Mouse (Mus musculus): ENCODE data around the gene B3gat2. TPM values are rescaled to one million over a fixed set of nuclear protein-coding genes. Genes with fewer than 3 reads are reported as not detected.

B3gat2 gene
- polyA plus RNA-seq, 1 experiment from 2014 or later = 5.6 TPM

DNA sequence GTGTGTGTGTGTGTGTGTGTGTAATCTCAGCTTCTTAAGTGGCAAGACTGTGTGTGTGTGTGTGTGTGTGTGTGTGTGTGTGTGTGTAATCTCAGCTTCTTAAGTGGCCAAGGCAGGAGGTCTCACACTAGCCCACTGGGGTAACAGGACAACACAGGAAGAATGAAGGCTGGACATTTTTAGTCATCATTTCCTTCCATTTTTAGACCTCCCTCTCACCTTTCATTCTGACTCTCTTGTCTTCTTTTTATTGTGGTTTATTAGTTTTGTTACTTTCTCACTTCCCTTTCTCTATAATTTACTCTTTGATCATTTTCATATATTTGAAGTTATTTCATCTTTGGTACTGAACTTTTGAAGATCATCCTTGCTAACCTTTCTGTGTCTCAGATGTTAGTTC, 79.4 kb downstream of the B3gat2 start:
- H3K27ac ChIP-seq = no peak overlapping the region
- no peak overlapping the region for H3K9ac ChIP-seq
- H3K9me3 ChIP-seq = no peaks in the 10 kb centered on the region
- H3K36me3 ChIP-seq = peaks cover 17% of the 10 kb centered on the region; the same call in 1 of the 2 replicates
- H3K4me2 ChIP-seq (replicated peaks) = no peak overlapping the region
- H3K27me3 ChIP-seq (replicated peaks) = no peaks in the 10 kb centered on the region
- no peaks in the 10 kb centered on the region for H3K4me1 ChIP-seq
- ATAC-seq (ENCODE audit: low FRiP score, low read depth) = no peak
- H3K4me3 ChIP-seq = no peak overlapping the region

- H3K4me1 ChIP-seq = no peaks in the 10 kb centered on the region
- H3K36me3 ChIP-seq = peaks cover 23% of the 10 kb centered on the region
- no peak for ATAC-seq (ENCODE audit: low FRiP score, low read depth)
- WGBS = 70% methylated on average over 3 of the region's 3 CpGs
- H3K9me3 ChIP-seq = no peaks in the 10 kb centered on the region
- H3K4me2 ChIP-seq (replicated peaks) = no peak overlapping the region
- H3K27ac ChIP-seq = no peak overlapping the region
- H3K9ac ChIP-seq = no peak overlapping the region
- no peak overlapping the region for H3K4me3 ChIP-seq
- no peaks in the 10 kb centered on the region for H3K27me3 ChIP-seq (replicated peaks)
Measured at GRCm38 (mm10) chr1:23842629-23843028, 81.1 kb downstream of the B3gat2 start.

GRCm38 (mm10) chr1:23843790-23844189, 82.2 kb downstream of the B3gat2 start:
- Histone ChIP-seq H3K36me3 (peaks cover 31% of the 10 kb centered on the region), H3K4me3 (no peak overlapping the region), H3K27me3 (replicated peaks) (no peaks in the 10 kb centered on the region), H3K27ac (no peak overlapping the region), H3K4me1 (no peaks in the 10 kb centered on the region), H3K9me3 (no peaks in the 10 kb centered on the region), H3K9ac (no peak overlapping the region), H3K4me2 (replicated peaks) (no peak overlapping the region)
- 92% methylated on average over 7 of the region's 7 CpGs for WGBS
- ATAC-seq (ENCODE audit: low FRiP score, low read depth) = no peak

- H3K27me3 ChIP-seq (replicated peaks) = no peaks in the 10 kb centered on the region
- H3K27ac ChIP-seq = no peak overlapping the region
- no peak for ATAC-seq (ENCODE audit: low FRiP score, low read depth)
- 95% methylated on average over 10 of the region's 10 CpGs for WGBS
- H3K36me3 ChIP-seq = peaks cover 35% of the 10 kb centered on the region
- H3K9ac ChIP-seq = no peak overlapping the region
- H3K9me3 ChIP-seq = no peaks in the 10 kb centered on the region
- no peak overlapping the region for H3K4me3 ChIP-seq
- no peak overlapping the region for H3K4me2 ChIP-seq (replicated peaks)
- no peaks in the 10 kb centered on the region for H3K4me1 ChIP-seq
Measured at GRCm38 (mm10) chr1:23845007-23845406, 83.5 kb downstream of the B3gat2 start.

DNA sequence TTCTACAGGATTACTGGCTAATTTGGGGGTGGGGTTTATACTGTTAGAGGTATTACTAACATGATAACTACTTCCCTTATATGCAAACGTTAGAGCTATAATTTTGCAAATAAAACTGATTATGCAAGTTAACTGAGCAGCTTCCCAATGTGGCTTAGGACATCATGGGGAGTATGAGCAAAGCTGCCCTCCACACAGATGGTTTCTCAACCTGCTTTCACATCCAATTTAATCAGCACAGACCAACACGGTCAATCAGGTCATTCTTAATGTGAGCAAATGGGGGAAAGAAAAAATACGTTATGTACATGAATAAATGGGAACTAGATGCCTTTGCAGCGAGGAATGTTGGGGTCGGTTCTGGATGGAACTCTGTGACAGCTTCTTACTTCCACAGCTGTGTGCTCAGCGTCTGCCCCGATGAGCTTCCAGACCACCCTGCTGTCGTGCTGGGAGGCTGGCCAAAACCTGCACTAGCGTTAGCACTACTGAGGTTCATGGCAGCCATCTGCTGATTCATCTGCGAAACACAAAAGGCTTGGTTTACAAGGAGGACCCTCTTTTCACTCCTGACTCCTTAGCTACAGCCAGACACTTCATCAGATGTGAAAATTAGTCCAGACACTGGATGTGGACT, 84.6 kb downstream of the B3gat2 start:
- 75% methylated on average over 10 of the region's 10 CpGs for WGBS

DNA sequence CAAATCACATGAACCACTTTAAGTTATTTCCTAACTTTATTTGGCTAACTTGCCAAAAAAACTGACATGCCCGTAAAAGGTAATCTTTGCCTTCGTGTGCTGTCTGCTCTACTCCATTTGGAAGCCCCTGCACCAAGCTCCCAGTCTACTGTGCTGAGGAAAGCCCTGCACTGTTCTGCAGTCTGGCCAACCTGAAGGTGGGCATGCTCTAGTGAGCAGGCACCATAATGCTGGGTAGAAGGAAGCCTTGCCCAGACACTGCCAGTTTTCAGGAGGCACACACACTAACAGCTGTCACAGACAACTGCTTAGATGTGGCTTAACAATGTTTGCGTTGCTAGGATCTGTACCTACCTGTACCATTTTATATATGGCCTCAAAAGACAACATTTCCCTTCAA, 94.1 kb downstream of the B3gat2 start:
- Histone ChIP-seq H3K4me3 (no peak overlapping the region), H3K9me3 (no peaks in the 10 kb centered on the region), H3K4me2 (replicated peaks) (no peak overlapping the region), H3K9ac (no peak overlapping the region), H3K36me3 (peaks cover 15% of the 10 kb centered on the region), H3K27me3 (replicated peaks) (no peaks in the 10 kb centered on the region), H3K27ac (no peak overlapping the region), H3K4me1 (no peaks in the 10 kb centered on the region)
- 93% methylated on average over 3 of the region's 3 CpGs for WGBS
- ATAC-seq (ENCODE audit: low FRiP score, low read depth) = no peak

More for the DNA sequence above, 84.6 kb downstream of the B3gat2 start:
- no peak for ATAC-seq (ENCODE audit: low FRiP score, low read depth)
- Histone ChIP-seq H3K4me3 (no peak overlapping the region), H3K27ac (no peak overlapping the region), H3K9me3 (no peaks in the 10 kb centered on the region), H3K9ac (no peak overlapping the region), H3K4me2 (replicated peaks) (no peak overlapping the region), H3K4me1 (no peaks in the 10 kb centered on the region), H3K36me3 (peaks cover 35% of the 10 kb centered on the region), H3K27me3 (replicated peaks) (no peaks in the 10 kb centered on the region)

GRCm38 (mm10) chr1:23860944-23861343, 99.4 kb downstream of the B3gat2 start:
- Histone ChIP-seq H3K4me1 (no peaks in the 10 kb centered on the region), H3K4me3 (no peak overlapping the region), H3K27ac (no peak overlapping the region), H3K9ac (no peak overlapping the region), H3K36me3 (peaks cover 19% of the 10 kb centered on the region), H3K4me2 (replicated peaks) (no peak overlapping the region), H3K27me3 (replicated peaks) (no peaks in the 10 kb centered on the region), H3K9me3 (no peaks in the 10 kb centered on the region)
- ATAC-seq (ENCODE audit: low FRiP score, low read depth) = no peak
- 91% methylated on average over 2 of the region's 2 CpGs for WGBS

DNA sequence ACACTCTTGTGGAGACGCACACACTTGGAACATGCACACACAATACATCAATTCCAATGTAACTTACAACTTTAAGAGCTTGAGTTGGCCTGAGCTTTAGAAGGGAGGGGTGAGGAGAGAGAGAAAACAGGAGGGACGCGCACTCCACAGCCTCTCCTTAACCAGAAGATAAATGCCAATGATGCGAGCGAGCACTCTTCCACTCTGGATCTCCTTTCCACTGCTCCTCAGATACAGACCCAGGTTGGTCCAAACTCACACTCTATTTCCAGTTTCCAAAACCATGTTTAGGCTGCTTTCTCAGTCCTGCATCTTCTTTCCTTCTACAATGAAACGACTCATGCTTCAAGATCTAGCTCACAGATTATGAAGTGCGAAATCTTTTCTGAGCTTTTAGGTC, 104.0 kb downstream of the B3gat2 start:
- Histone ChIP-seq H3K4me3 (no peak overlapping the region), H3K27ac (no peak overlapping the region), H3K9me3 (no peaks in the 10 kb centered on the region), H3K27me3 (replicated peaks) (no peaks in the 10 kb centered on the region), H3K4me2 (replicated peaks) (no peak overlapping the region), H3K9ac (no peak overlapping the region), H3K36me3 (peaks cover 8% of the 10 kb centered on the region), H3K4me1 (no peaks in the 10 kb centered on the region)
- 96% methylated on average over 7 of the region's 7 CpGs for WGBS
- no peak for ATAC-seq (ENCODE audit: low FRiP score, low read depth)

GRCm38 (mm10) chr1:23867350-23867862, 105.9 kb downstream of the B3gat2 start:
- WGBS = 54% methylated on average over 2 of the region's 2 CpGs
- H3K4me1 ChIP-seq = no peaks in the 10 kb centered on the region
- no peaks in the 10 kb centered on the region for H3K9me3 ChIP-seq
- H3K36me3 ChIP-seq = peaks cover 11% of the 10 kb centered on the region
- no peaks in the 10 kb centered on the region for H3K27me3 ChIP-seq (replicated peaks)
- no peak overlapping the region for H3K9ac ChIP-seq
- no peak overlapping the region for H3K27ac ChIP-seq
- no peak overlapping the region for H3K4me3 ChIP-seq
- no peak for ATAC-seq (ENCODE audit: low FRiP score, low read depth)
- no peak overlapping the region for H3K4me2 ChIP-seq (replicated peaks)

DNA sequence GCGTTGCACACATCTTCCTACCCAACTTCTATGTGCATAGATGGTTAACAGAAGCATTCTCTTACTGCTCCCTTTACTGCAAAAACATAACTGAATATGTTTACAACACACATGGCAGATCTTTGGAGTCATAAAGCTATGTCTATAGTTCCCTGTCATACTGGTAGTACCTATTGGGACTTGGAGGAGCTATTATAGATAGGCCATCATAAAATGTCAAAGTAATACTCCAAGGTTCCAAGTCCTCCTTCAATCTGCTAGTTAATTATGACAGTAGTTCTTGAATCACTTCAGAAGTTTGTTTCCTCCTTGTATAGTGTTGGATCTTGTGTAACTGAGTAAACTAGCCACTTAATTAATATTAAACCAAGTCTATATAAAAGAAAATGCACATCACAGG, 110.6 kb downstream of the B3gat2 start:
- WGBS = 97% methylated on average over 1 of the region's 1 CpGs
- no peak overlapping the region for H3K4me2 ChIP-seq (replicated peaks)
- ATAC-seq (ENCODE audit: low FRiP score, low read depth) = no peak

GRCm38 (mm10) chr1:23882681-23883080, 121.1 kb downstream of the B3gat2 start:
- Histone ChIP-seq H3K27ac (no peak overlapping the region), H3K4me2 (replicated peaks) (no peak overlapping the region), H3K9ac (no peak overlapping the region), H3K27me3 (replicated peaks) (no peaks in the 10 kb centered on the region), H3K4me1 (no peaks in the 10 kb centered on the region), H3K36me3 (no peaks in the 10 kb centered on the region), H3K4me3 (no peak overlapping the region), H3K9me3 (no peaks in the 10 kb centered on the region)
- ATAC-seq (ENCODE audit: low FRiP score, low read depth) = no peak
- WGBS = 92% methylated on average over 1 of the region's 1 CpGs

More for the DNA sequence above, 110.6 kb downstream of the B3gat2 start:
- Histone ChIP-seq H3K36me3 (peaks cover 8% of the 10 kb centered on the region; the same call in 1 of the 2 replicates), H3K27ac (no peak overlapping the region), H3K4me1 (no peaks in the 10 kb centered on the region), H3K9ac (no peak overlapping the region), H3K4me3 (no peak overlapping the region), H3K9me3 (no peaks in the 10 kb centered on the region), H3K27me3 (replicated peaks) (no peaks in the 10 kb centered on the region)

GRCm38 (mm10) chr1:23884087-23884668, 122.6 kb downstream of the B3gat2 start:
- no peak for ATAC-seq (ENCODE audit: low FRiP score, low read depth)
- H3K9ac ChIP-seq = no peak overlapping the region
- 97% methylated on average over 2 of the region's 2 CpGs for WGBS
- no peaks in the 10 kb centered on the region for H3K36me3 ChIP-seq
- no peaks in the 10 kb centered on the region for H3K9me3 ChIP-seq
- H3K4me3 ChIP-seq = no peak overlapping the region
- H3K4me1 ChIP-seq = no peaks in the 10 kb centered on the region
- H3K4me2 ChIP-seq (replicated peaks) = no peak overlapping the region
- no peaks in the 10 kb centered on the region for H3K27me3 ChIP-seq (replicated peaks)
- H3K27ac ChIP-seq = no peak overlapping the region

DNA sequence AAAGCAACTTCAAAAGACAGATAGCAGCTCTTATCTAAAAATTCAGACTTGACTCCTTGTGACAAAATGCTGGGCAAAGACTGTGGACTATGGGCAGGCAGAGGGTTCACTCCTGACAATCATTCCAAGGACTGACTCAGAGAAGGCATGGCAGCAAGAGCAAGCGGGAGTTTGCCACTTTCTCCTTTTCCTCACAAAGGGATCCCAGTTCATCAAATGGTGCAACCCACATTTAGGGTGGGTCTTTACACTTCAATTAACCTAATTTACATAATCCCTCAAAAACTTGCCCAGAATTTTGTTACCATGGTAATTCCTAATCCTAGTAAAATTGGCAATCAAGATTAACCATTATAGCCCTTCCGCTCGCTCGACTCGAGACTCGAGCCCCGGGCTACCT, 123.4 kb downstream of the B3gat2 start:
- Histone ChIP-seq H3K9ac (no peak overlapping the region), H3K36me3 (no peaks in the 10 kb centered on the region), H3K4me2 (replicated peaks) (no peak overlapping the region), H3K27ac (no peak overlapping the region), H3K4me3 (no peak overlapping the region), H3K4me1 (no peaks in the 10 kb centered on the region), H3K9me3 (no peaks in the 10 kb centered on the region), H3K27me3 (replicated peaks) (no peaks in the 10 kb centered on the region)
- 91% methylated on average over 7 of the region's 7 CpGs for WGBS
- no peak for ATAC-seq (ENCODE audit: low FRiP score, low read depth)

All from neural tube, embryonic 12.5 days (tissue).